Mouse (Mus musculus): ENCODE results near the gene Tlk1.

GRCm38 (mm10) chr2:70809921-70810320, 15.6 kb downstream of the Tlk1 start:
- TF ChIP-seq CTCF (IDR thresholded peaks at IDR 0.05; ENCODE audit: control insufficient read depth, insufficient read depth, low read length) (no peak), POLR2A (IDR thresholded peaks at IDR 0.05; ENCODE audit: borderline replicate concordance, control insufficient read depth, low read depth, low read length) (no peak)

Measured in bone marrow, adult 2 months (tissue).